Mouse (Mus musculus) granulocyte monocyte progenitor cell, adult 5-6 weeks (primary cell): Measurements from ENCODE around the gene Cntnap5c. TPM values are rescaled to one million over a fixed set of nuclear protein-coding genes. Genes with fewer than 3 reads are reported as not detected.
A peak's percentile ranks its signal among the peaks of the same experiment; 100 is the strongest.
"Not testable (repeated sequence)": the region's sequence is repeated elsewhere in the genome, so short reads cannot be mapped to it uniquely, and the experiment has no call there.

Experiments
- ATAC-seq: replicated peaks from 2 replicates; pipeline ENCODE4 v1.8.0; 2016; ENCODE audit warnings: mild to moderate bottlenecking, moderate TSS enrichment, inconsistent platforms; ENCODE audit not compliant: poor library complexity, severe bottlenecking
- total RNA-seq, 2 experiments: library from RNA; stranded (forward) in 1 of 2; stranded (reverse) in 1 of 2; fragments of 200-712, 200-1000 nt in 1 of 2; fragments of >200 nt in 1 of 2; fragmentation: Nextera tagmentation in 1 of 2; gene quantifications; 2 replicates each; pipeline ENCODE4 v1.2.3; 2014 to 2017

The Cntnap5c gene
- total RNA-seq (2014; fragmentation: Nextera tagmentation), result not detected in 2 replicates
- not detected in 2 replicates for total RNA-seq (2017)

DNA sequence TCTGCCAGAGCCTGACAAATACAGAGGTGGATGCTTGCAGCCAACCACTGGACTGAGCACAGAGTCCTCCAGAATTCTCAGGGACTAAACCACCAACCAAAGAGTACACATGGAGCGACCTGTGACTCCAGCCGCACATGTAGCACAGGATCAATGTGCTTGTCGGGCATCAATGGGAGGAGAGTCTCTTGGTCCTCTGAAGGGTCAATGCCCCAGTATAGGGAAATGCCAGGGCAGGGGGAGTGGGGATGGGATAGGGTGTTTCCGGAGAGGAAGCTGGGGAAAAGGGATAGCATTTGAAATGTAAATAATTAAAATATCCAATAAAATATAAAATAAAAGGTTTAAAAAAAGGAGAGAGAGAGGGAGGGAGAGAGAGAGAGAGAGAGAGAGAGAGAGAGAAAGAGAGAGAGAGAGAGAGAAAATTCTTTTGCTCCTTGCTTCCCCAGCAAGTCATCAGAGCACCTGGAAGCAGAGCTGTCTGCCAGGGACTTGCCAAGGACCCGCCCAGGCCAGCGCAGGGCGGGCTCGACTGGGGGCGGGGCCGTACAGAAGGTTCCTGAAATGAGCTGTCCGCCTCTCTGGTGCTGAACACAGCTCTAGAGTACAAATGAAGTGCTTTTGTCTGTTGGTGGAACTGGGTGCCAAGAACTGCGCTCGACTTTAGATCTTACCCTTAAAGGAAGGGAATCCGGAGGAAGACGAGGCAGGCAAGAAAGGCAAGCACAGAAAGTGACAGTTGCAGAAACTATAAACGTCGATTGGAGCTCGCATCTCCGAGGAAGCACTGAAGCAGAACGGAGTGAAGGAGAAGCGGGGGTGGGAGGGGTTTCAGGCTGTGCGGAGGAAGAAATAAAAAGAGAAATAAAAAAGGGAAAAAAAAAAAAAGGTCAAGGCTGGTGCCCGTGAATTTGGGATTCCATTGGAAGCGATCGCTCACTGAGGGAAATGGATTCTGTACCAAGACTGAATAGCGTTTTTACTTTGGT, at the start of gene Cntnap5c:
TSS of gene Cntnap5c (plus strand) at position 949 of the 989 bp plus-strand sequence.
- ATAC-seq, result peak; percentile 70

DNA sequence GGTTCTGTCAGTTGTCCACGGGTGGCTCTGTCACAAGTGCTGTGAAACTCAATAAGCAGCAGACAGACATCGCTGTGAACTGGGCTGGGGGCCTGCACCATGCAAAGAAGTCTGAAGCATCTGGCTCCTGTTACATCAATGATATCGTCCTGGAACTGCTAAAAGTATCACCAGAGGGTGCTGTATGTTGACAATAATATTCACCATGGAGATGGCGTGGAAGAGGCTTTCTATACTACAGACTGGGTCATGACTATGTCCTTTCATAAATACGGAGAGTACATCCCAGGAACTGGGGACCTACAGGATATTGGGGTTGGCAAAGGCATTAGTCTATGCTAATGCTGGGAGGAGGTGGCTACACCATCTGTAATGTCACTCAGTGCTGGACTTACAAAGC, 27.3 kb upstream of the Cntnap5c start, which contains the start of gene Gm21834:
TSS of gene Gm21834 (minus strand) at position 101 of the 400 bp plus-strand sequence.
- no peak for ATAC-seq

DNA sequence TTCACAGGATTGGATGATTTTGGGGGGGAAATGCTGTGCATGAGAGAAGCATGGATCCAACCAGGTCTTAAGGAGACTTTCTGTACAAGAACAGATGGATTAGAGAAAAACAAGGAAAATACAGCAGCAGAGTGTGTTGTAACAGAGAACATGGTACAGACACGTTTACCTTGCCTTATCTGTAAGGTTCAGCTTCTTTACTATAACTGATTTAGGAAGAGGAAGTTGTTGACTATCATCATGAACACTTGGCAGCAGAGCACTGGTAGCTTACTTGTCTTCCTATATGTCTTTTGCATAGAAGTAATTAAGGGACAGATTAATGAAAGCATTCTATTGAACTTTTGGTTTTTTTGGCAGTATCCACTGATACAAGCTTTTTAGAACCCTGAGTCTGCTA, 11.3 kb upstream of the Cntnap5c start:
- no peak for ATAC-seq

DNA sequence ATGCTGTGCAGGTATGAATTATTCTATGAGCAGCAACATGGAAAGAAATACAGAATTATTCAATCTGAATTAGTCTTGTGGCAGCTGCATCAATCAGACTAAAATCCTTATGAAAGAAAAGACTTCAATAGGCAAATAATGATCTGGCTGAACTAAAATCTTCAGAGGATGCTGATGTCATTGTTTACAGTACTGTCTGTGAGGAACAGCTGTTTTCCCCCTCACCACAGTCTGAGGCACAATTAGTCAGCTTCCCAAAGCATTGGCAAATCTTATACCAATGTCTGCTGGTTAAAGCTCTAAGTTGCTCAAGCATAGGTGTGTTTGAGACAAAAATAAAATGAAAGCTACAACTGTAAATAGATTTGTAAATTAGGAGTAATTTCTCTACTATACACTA, 2.1 kb upstream of the Cntnap5c start:
- no peak for ATAC-seq

DNA sequence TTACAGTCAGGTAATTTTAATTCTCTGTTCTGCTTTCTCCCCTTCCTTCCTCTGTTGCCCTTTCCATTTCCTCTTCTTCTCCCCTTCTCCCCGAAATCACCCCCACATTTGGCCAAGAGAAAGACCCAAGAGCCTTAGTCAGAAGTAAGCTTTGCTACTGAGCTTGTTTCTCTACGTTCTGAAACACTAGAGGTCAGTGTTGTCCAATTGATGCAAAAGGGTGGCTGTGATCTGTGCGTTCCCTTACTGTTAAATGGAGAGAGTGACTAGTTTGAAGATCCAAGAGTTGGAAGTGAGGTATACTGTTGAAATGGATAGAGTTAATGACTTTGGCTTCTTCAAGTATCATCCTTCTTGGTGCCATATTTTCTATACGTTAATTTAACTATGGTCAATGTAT, 1.5 kb downstream of the Cntnap5c start:
- no peak for ATAC-seq

DNA sequence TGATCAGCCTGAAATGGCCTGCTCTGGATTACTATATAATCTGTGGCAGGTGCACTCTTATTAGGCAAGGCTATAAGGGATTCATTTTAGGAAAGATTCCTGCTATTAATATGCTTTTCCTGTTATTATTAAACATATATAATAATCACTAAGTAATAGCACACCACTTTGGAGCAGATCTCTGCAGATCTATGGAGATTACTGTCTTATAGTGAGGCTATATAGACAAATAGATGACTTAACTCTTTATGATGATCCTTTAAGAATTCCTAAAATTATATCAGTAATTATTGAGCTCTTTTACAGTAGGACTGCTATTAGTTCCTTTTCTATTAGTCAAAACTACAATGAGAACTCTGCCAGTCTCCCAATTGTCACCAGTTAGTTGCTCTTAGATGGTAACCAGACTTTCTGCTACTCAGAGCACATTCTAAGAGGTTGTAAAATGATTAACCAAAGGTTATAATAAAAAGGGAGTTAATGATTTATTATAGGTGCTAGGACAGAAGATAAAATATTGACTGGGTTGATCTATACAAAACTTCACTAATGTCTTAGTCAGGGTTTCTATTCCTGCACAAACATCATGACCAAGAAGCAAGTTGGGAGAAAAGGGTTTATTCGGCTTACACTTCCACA, 18.9 kb downstream of the Cntnap5c start:
- no peak for ATAC-seq

DNA sequence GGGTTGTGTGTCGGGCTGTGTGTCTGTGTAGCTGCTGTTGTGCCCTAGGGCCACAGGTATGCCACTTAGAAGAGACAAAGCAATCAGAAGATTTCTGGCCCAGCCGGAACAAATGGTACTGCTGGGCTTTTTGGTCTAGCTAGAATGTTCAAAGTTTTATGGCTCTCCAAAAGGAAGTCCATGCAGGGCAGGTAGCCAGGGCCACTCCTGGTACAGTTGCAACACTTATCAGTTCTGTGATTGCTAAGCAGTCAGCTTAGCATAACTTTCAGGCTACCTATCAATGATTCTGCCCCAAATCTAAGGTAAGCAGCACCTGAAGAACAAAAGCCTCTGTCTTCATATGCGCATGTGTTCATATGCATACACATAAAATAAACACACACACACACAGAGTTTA, 26.0 kb downstream of the Cntnap5c start:
- no peak for ATAC-seq

DNA sequence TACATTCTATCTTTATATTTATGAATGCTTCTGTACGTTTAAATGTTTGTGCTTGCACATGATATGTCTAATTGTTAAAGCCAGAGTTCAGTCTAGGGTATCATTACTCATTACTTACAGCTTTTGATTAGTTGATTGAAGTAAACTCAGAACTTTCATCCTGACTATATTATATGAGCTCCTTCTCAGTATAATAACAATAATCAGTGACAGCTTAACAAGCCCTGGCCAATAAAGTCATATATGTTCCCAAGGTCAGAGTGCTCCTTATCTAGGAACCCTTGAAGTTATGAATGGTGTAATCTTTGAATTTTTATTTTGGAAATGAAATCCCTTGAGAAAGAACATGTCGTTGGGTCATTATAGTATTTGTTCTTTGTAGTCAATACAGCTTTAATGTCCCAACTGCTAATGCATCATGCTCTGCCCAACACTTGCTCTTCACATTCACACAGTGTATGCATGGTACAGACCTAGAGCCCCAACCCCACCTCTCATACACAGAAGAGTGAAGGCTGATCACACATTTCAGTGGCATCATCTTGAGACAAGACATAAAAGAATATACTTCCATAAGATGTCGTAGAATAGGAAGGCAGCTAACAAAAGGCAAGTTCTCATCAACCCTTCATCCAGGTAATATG, 27.4 kb downstream of the Cntnap5c start:
- no peak for ATAC-seq

DNA sequence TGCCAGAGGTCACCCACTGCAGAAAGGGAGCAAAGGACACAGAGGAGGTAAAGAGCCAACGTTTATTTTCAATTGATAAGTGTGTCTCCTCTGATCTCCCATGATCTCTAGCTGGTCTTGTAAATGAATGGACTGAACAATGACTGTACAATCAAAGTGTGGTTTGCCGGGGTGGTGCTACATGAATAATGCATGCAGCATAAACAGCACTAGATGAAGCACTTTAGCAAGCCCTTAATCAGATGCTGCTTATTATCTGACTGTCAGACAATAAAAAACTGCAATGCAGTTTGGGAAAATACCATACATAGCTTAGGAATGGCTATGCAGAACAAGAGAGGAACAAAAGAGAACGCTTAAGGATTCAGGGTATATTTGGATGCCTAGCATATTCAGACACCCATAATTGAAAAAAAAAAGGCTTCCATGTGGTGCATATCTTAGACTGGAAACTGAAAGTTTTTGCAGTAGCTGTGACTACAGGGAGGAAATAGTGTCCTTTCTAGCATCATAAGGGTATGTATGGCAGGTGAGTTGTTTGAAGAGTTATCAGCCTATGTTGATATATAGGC, 30.1 kb downstream of the Cntnap5c start:
- ATAC-seq, result no peak

DNA sequence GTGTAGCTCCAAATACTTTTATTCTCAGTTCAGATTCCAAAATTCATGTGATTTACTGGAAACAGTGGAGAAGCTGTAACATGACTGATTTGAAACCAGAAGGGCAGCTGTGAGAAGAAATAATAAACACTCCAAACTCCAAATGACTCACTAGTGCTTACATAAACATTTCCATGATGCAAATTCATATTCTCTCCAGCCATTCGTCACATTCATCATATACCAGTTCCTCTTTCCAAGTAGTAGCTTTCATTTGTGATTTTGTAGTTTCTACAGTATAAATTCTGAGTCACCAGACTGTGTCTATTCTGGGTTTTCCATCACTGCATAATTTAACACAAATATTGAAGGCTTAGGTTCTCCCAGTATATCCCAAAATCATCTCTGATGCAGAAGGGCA, 31.8 kb downstream of the Cntnap5c start:
- no peak for ATAC-seq

DNA sequence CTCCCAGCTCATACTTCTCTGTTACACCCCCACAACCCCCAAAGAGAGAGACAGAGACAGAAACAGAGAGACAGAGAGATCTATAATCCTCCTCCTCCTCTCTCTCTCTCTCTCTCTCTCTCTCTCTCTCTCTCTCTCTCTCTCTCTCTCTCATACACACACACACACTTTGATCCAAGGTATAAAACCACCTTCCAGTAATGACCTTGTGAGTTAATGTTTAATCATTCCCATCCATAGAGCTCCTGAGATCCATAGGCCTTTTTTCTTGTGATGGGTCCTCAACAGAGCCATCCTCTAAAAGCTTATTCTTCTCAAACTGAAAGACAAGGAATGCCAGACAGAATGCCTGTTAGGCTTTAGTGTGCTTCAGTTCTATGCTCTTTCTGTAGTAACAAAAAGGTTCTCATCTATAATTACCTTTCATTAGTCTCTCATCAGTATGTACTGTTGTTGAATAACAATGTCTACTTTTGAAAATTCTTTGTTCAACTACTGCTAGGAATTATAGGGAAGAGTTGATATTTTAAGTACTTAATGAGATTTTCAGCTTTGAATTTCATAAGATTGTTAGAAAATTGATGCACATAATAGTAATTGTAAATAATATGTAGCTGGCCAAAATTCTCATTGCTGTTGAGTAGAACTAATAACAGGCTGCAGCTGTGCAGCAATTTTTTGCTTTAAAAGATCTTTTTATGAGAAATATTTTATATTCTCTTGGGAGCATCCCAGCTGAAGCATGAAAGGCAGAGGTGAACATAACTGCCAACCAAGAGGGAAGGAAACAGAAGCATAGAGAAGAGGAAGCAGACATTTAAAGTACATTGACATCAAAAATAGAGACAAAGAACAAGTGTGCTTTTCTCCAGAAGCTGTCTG, 68.0 kb downstream of the Cntnap5c start:
- ATAC-seq, result no peak

DNA sequence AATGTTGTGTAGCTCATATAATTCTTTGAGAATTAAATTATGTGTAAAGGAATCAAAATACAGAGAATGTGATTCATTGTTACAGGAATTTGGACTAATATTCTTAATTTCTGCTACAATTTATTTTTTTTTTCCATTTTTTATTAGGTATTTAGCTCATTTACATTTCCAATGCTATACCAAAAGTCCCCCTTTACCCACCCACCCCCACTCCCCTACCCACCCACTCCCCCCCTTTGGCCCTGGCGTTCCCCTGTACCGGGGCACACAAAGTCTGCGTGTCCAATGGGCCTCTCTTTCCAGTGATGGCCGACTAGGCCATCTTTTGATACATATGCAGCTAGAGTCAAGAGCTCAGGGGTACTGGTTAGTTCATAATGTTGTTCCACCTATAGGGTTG, 86.4 kb downstream of the Cntnap5c start:
- ATAC-seq, result not testable (repeated sequence)

DNA sequence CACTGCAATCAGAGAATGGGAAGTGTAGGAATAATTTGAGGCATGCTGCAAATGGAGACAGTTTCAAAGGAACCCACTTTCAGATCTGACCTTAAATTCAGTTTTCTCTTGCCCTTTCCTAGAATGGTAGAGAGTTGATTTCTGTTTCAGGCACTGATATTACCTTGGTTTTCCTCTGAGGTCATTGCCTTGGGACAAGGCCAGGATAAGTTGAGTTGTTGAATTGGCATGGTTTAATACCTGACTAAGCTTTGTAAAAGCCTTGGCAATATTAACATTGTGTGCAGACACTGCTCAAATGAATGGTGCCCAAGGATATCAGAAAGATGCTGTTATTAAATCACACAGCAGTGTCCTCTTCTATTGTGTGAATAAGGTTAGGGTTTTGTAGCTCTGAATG, 96.6 kb downstream of the Cntnap5c start:
- no peak for ATAC-seq

DNA sequence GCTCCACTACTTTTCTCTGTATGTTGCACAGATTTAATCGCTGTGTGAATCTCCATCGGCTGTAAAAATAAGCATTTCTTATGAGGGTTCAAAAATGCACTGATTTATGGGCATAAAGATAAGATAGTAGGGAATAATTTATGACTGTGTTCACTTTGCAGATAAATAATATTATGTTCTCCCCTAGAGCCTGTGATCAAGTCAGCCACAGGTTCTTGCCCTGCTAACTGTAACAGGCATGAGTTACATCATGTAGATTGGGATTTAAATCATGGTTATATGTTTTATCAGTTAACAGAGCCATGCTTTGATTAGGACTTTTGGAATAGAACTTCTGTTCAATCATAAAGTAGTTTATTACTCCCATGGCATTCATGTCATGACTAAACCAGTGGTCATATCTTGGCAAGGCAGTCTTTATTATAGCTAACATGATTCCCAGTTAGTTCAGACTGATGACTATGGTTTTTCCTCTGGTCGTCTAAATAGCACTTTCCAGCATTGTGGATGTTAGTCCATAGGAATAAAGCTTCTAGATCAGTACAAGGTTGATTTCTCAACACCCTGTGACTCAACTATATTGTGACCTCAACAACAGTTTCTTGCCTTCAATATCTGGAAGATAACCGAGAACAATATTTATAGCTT, 118.5 kb downstream of the Cntnap5c start:
- no peak for ATAC-seq

DNA sequence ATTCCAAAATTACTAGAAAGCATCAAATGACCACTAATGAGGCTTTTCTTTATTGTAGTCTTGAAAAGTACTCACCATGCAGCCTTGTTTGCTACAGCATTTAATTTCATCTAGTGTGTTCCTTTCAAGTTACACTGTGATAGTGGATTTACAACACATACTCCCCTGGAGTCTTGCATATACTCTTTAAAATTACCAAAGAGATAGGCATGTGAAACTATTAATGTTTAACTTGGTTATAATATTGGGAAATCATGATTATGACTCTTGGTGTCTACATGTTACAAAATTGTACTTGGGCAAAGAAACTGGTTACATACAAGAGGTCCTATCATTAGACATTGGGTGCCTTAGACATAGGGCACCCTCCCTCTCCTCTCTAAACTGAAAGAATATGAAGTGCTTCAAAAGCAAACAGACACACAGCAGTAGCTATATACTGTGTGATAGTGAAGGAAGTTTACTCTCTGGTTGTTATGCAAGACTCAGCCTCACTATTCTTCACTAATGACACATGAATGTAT, 142.5 kb downstream of the Cntnap5c start:
- no peak for ATAC-seq

DNA sequence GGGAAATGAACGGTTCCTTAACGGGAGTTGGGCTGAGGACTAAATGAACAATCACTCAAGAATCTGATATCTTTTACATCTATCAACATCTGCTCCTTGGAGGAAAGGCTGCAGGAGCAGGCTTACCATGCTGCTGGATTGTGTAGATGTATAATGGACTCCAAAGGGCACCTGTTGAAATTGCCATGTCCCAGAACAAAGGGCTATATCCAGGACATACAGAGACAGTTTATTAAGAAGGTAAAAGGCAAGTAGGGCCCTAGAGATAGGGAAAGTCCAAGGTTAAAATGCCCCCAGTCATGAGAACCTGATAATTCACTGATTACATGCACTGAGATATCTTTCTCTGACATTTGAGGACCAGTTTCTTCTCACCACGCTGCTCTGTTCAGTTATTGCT, 214.9 kb downstream of the Cntnap5c start:
- ATAC-seq, result no peak

DNA sequence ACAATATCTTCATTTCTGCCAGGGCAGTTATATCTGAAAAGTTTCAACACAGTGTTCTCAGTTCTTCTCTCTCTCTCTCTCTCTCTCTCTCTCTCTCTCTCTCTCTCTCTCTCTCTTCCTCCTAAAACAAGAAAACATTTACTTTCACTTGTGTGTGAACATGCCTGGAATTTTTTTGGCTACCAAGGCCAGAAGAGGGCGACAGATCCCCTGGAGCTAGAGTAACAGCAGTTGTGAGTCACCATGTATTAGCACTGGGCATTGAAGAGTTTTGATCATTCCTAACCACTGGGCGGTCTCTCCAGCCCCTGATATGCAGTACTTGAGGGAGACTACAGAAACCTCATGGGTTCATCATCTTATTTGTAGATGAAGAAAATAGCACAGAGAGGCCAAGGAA, 219.1 kb downstream of the Cntnap5c start:
- no peak for ATAC-seq

DNA sequence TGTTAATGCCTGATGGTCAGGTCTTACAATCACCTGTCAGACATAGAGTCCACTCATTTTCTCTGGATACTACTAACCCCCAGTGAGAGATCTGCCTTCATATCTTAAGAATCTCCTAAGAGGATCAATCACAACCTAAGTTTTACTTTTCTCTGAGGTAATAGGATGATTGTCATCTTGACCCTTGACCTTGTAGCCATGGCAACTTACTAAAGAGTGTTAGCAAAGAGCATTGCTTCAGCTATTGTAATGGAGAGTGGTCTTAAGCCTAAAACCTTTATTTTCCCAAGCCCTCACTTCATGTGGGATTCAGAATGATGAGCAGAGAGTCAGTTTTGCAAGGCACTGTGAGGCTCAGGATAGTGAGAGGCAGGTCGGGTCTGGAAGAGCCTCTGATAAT, 227.1 kb downstream of the Cntnap5c start:
- no peak for ATAC-seq

DNA sequence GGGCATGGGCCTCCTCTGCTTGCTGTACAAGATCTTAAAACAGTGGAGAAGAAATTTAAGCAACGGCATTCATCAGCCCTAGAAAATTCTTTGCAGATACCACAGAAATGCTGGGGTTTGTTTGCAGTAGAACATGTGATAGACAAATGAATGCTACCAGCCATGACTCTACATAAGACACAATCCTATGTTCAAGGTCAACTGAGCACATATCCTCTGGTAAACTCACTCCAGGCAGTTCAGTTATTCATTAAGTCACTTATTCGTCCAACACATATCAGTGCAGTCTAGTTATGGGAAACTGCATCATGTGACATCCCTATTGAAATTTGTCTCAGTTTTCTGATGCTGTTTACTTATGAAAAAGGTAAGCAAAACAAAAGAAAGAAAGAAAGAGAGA, 229.7 kb downstream of the Cntnap5c start:
- ATAC-seq, result no peak
